Mouse (Mus musculus): ENCODE measurements around the gene Ryr3. TPM values are rescaled to one million over a fixed set of nuclear protein-coding genes. Genes with fewer than 3 reads are reported as not detected.

Ryr3 gene
- polyA plus RNA-seq, 1 experiment: 12.4 TPM

DNA sequence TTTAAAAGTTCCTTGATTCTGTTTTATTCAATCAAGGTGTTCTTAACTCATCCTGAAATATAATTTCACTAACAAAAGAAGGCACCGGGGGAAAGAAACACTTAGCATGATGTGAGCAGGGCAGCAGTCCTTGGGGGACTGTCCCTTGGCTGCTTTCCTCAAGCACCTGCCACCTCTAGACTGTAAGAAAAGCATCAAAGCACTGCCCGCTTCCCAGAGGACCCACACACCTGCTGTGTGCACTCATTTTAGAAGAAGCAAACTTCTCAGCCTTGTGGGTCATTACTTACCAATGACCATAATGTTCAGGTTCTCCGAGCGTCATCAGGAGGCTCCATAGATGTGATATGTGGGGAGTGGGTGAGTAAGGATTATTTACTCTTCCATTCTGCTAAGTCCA lies 307.8 kb downstream of the Ryr3 start:
- TF ChIP-seq POLR2A (IDR thresholded peaks at IDR 0.05; ENCODE audit: borderline replicate concordance, extremely low read depth, insufficient read depth, insufficient read length, poor library complexity, severe bottlenecking) (no peak), CTCF (IDR thresholded peaks at IDR 0.05; ENCODE audit: borderline replicate concordance, extremely low read depth, insufficient read depth, insufficient read length) (no peak)
- DNase-seq (ENCODE audit: low read depth): no peak

DNA sequence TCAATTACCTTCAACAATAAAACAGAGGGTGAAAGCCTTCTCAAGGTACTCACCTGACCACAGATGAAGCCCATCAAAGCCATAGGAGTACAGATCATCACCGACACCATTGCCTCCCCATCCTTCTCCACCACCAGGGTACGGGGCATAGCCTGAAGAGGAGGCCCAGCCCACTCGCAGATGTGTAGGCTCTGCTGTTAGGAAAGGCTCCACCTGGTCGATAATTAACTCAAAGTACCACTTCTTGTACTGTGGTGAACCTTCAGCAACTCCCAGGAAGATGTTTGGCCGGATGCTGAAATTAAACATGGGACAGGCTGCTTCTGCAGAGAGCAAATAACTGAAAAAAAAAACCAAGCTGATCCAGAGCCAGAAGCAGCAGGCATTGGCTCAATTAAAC lies 316.1 kb downstream of the Ryr3 start:
- DNase-seq (ENCODE audit: low read depth): no peak
- no peak for TF ChIP-seq POLR2A (IDR thresholded peaks at IDR 0.05; ENCODE audit: borderline replicate concordance, extremely low read depth, insufficient read depth, insufficient read length, poor library complexity, severe bottlenecking)
- TF ChIP-seq CTCF (IDR thresholded peaks at IDR 0.05; ENCODE audit: borderline replicate concordance, extremely low read depth, insufficient read depth, insufficient read length): no peak

DNA sequence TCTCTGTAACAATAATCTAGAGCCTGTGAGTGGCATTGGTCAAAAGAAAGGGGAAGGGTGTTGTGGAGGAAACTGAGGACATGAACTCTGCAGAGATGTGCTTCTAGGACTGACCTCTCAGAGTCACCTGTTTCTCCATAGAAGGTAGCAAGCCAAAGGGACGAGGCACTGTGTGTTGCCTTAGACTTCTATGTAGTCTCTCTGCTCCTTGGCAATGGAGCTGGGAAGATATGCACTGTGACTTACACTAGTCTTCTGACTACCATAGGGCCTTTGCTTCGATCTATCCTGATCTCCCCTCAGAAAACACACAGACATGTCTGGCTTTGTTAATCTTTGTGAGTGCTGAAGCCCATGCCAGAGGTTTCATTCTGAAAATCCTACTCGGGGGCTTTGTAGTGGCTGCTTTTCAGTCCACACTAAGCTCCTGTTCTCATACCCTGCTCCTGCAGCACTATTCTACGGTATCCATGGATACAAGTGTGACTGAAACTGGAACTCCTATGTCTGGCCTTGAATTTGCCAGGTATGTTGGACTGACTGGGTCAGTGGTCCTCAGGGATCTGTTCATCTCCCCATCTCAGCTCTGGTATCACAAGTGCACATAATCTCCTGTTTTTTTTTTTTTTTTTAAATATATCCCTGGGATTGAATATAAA lies 332.3 kb downstream of the Ryr3 start:
- TF ChIP-seq CTCF (IDR thresholded peaks at IDR 0.05; ENCODE audit: borderline replicate concordance, extremely low read depth, insufficient read depth, insufficient read length): no peak
- no peak for TF ChIP-seq POLR2A (IDR thresholded peaks at IDR 0.05; ENCODE audit: borderline replicate concordance, extremely low read depth, insufficient read depth, insufficient read length, poor library complexity, severe bottlenecking)
- no peak for DNase-seq (ENCODE audit: low read depth)

DNA sequence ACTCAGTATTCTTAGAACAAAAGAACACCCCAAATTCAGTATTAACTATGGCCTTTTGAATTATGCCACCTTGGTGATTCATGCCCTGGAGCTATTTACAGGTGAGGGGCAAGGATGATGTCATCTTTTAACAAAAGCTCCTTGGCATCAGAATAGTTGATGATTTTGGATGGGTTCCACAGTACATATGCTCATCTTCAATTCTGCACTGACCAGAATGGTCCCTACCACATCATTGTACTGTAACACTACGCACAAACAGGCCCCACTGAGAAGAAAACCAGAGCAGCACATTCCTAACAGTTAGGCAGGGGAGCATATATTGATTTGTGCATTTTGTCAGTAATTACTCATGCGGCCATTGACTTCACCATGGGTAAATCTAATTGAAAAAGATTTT lies 335.1 kb downstream of the Ryr3 start:
- DNase-seq (ENCODE audit: low read depth): no peak
- no peak for TF ChIP-seq POLR2A (IDR thresholded peaks at IDR 0.05; ENCODE audit: borderline replicate concordance, extremely low read depth, insufficient read depth, insufficient read length, poor library complexity, severe bottlenecking)
- TF ChIP-seq CTCF (IDR thresholded peaks at IDR 0.05; ENCODE audit: borderline replicate concordance, extremely low read depth, insufficient read depth, insufficient read length): no peak

DNA sequence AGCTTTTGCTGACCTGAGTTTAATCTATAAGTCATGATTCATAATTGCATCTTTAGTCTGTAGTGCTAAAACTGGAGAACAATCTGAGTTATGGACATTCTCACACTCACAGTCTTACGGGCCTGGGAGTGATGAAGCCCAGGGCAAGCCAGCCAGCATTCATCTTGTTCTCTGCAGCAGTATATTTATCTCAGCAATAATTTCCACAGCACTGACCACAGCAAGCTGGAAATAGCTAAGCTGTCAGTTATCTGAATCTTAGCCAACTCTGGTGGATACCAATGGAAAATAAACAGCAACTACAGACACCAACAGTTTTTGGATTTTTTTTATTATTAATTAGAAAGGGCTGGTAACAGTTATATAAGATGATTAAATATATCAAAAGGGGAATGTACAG lies 335.5 kb downstream of the Ryr3 start:
- TF ChIP-seq POLR2A (IDR thresholded peaks at IDR 0.05; ENCODE audit: borderline replicate concordance, extremely low read depth, insufficient read depth, insufficient read length, poor library complexity, severe bottlenecking) (no peak), CTCF (IDR thresholded peaks at IDR 0.05; ENCODE audit: borderline replicate concordance, extremely low read depth, insufficient read depth, insufficient read length) (no peak)
- no peak for DNase-seq (ENCODE audit: low read depth)

DNA sequence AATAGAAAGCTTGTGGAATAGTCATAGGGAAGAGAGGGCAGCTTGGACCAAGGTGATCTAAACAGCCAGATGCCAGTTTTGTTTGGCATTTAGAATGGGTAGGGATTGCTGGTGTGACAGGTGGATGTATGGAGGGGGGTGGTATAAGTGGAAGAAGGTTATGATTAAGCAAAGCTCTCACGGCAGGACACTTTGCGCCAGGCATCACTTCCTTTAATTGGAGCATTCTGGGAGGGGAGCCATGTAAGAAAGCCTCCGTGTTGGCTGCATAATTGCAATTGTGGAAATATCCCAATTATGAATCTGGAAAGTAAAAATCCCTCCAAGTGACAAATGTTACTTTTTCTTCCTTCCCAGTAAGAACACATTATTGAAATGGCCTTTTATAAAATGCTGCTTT lies 339.5 kb downstream of the Ryr3 start:
- no peak for TF ChIP-seq POLR2A (IDR thresholded peaks at IDR 0.05; ENCODE audit: borderline replicate concordance, extremely low read depth, insufficient read depth, insufficient read length, poor library complexity, severe bottlenecking)
- TF ChIP-seq CTCF (IDR thresholded peaks at IDR 0.05; ENCODE audit: borderline replicate concordance, extremely low read depth, insufficient read depth, insufficient read length): no peak
- DNase-seq (ENCODE audit: low read depth): peak; percentile 35

DNA sequence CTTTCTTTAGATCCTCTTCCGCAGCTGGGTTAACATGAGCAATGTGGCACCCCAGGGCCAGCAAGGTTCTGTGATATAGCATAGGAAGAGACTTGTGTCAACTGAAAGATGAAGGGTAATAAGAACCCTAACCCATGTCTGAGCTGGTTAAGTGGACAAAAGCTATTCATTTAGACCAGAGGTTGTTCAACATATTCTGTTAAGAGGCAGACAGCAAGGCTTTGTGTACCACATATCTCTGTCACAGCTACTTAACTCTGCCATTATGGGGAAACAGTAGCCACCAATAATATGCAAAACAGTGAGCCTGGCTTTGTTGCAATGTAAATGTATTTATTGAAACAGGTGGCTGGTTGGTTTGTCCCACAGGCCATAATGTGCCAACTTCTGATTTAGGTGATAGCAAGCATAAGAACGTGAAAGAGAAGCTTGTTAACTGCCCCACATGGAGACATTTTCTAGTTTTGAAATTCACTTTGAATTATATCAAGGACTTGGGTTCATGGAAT lies 350.8 kb downstream of the Ryr3 start:
- TF ChIP-seq CTCF (IDR thresholded peaks at IDR 0.05; ENCODE audit: borderline replicate concordance, extremely low read depth, insufficient read depth, insufficient read length) (no peak), POLR2A (IDR thresholded peaks at IDR 0.05; ENCODE audit: borderline replicate concordance, extremely low read depth, insufficient read depth, insufficient read length, poor library complexity, severe bottlenecking) (no peak)
- no peak for DNase-seq (ENCODE audit: low read depth)

DNA sequence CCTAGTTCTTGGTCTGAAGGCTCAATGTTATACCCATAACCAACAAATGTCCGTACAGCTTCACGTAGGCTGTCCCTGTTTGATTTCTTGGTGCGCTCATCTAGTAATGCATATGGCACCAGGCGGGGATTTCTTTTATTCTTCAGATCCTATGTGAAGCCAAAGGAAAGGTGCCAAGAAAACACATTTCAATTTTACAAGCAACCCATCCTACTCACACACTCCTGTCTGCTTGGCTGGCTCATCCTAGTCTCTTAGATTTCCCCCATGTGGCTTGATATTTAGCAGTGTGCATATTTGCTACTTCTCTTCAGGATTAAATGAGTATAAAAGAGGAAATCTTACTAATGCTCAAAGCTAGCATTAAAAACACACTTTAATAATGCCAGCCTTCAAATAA lies 355.1 kb downstream of the Ryr3 start:
- DNase-seq (ENCODE audit: low read depth): peak; percentile 40
- TF ChIP-seq POLR2A (IDR thresholded peaks at IDR 0.05; ENCODE audit: borderline replicate concordance, extremely low read depth, insufficient read depth, insufficient read length, poor library complexity, severe bottlenecking) (no peak), CTCF (IDR thresholded peaks at IDR 0.05; ENCODE audit: borderline replicate concordance, extremely low read depth, insufficient read depth, insufficient read length) (no peak)

DNA sequence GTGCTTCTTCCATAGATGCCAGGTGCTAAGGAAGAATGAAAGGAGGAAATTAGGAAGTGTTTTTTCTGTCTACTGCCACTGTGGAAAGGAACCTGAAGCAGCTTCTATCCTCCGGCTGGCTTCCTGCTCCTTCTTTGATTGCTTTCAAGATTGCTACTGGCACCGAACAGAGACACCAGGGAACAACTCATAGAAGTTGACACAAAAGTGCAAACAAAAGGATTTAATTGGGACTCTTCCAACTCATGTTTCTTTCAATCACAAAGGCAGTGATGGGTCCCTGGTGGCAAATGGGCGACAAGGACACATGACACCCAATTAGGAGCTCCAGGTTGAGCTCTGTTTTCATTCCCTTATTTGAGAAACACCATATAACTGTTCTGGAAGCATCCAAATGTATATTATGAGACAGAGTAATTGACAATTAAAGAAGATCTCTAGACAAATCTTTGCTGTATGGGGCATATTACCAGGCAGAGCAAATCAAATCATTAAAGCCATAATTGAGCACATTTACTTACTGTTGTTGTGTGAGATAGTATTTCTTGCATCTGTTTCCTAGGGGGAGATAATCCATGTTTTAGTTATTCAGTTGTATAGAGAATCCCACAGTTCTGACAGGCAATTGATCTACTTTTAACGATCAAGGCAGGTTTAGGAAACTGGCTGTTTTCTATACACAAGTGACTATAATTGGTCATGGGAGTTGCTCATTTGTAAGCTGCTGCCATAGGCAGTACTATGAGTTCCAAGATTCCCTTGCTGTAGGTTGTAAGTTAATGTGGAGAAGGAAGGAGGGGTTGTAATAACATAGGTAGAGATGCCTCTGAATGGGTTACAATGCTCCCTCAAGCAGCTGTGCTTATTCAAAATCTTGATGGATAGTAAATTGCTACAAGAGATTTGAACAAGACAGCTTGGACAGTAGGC lies 371.0 kb downstream of the Ryr3 start:
- no peak for TF ChIP-seq POLR2A (IDR thresholded peaks at IDR 0.05; ENCODE audit: borderline replicate concordance, extremely low read depth, insufficient read depth, insufficient read length, poor library complexity, severe bottlenecking)
- peak; percentile 55 for DNase-seq (ENCODE audit: low read depth)

DNA sequence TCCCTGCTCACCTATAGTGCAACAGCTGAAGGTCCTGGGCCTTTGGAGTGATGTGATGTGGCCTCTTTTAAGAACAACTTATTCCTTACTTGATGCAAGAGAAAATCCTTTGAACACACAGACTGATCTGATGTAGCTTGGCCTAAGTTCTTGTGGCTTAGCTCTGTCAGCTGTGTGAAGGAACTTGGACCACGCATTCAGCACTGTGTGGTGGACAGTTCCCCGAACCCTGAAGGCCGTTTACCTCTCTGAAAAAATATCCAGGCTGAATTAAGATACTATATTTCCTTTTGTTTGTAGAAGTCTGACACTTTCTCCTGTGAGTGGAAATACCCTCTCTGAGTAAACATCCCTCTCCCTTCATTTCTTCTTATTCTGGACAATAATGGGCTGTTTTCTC lies 374.0 kb downstream of the Ryr3 start:
- DNase-seq (ENCODE audit: low read depth): peak; percentile 13
- TF ChIP-seq POLR2A (IDR thresholded peaks at IDR 0.05; ENCODE audit: borderline replicate concordance, extremely low read depth, insufficient read depth, insufficient read length, poor library complexity, severe bottlenecking) (no peak), CTCF (IDR thresholded peaks at IDR 0.05; ENCODE audit: borderline replicate concordance, extremely low read depth, insufficient read depth, insufficient read length) (no peak)

DNA sequence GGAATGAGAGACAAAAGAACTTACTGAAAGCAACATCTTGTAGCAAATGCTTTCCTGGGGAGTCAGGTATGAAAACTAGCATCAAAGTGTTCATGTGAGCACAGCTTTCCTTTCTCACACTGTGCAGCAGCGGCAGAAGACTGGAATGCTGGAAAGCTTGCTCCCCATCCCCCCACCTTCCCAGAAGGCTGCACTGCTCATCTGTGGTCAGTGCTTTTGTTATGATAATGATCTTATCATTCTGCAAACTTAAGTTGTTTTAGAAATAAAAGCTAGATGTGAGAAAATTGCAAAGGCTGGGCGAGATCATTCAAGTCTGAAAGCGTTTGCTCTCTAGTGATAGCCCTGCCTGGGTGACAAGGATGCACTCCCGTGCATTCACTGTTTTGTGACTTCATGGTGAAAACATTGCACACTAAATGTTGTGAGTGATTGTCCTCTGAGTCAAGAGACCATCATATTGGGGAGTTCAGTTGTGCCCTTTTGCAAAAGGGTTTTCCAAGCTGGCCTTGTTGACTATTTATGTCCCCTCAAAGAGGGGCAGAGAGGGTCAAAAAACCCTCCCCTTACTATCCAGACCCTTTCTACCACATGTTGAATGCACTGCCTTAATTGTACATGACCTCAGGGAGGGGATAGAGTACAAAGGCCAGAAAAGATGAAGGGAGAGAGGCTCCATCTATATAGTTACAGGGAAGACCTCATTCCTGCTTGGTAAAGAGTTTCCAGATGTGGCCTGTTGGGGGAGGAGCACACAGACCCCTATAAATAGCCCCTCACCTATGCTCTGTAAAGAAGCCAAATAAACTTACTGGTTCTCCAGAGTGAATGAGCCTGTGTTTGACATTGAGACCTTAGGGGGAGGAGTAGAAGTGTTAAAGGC lies 385.2 kb downstream of the Ryr3 start:
- peak; percentile 17 for DNase-seq (ENCODE audit: low read depth)
- TF ChIP-seq CTCF (IDR thresholded peaks at IDR 0.05; ENCODE audit: borderline replicate concordance, extremely low read depth, insufficient read depth, insufficient read length): no peak
- TF ChIP-seq POLR2A (IDR thresholded peaks at IDR 0.05; ENCODE audit: borderline replicate concordance, extremely low read depth, insufficient read depth, insufficient read length, poor library complexity, severe bottlenecking): no peak

All from brain, embryonic 14.5 days (tissue).